Mouse (Mus musculus) midbrain, embryonic 11.5 days (tissue): Measurements from ENCODE around the gene Apeh. TPM values are rescaled to one million over a fixed set of nuclear protein-coding genes. Genes with fewer than 3 reads are reported as not detected.

Source experiments
- ATAC-seq: fragments of 200-750 bp; cut with Nextera tagmentation; 2 replicates; pipeline ENCODE4 v1.8.0; 2017; ENCODE audit warnings: moderate TSS enrichment, moderate library complexity; ENCODE audit not compliant: low FRiP score
- DNase-seq: peaks from one replicate; pipeline ENCODE4 v3.0.0; 2015; ENCODE audit warnings: low spot score; ENCODE audit errors: missing footprints
- H3K27ac ChIP-seq: fragments of 300-500 bp; sonication (generic); 2 replicates; pipeline ENCODE4 v1.5.1; 2014; ENCODE audit warnings: low read depth, low read length
- H3K27me3 ChIP-seq: fragments of 300-500 bp; sonication (generic); 2 replicates; pipeline ENCODE4 v1.6.1; 2014; ENCODE audit warnings: mild to moderate bottlenecking, low read length, moderate library complexity, mixed read lengths; ENCODE audit not compliant: control insufficient read depth, insufficient read depth
- H3K36me3 ChIP-seq: fragments of 300-500 bp; sonication (generic); 2 replicates; pipeline ENCODE4 v1.6.1; 2014; ENCODE audit warnings: mild to moderate bottlenecking, low read length, moderate library complexity, mixed read lengths; ENCODE audit not compliant: control insufficient read depth, insufficient read depth
- H3K4me1 ChIP-seq: fragments of 300-500 bp; sonication (generic); 2 replicates; pipeline ENCODE4 v1.6.1; 2014; ENCODE audit warnings: low read length; ENCODE audit not compliant: control insufficient read depth, insufficient read depth
- H3K4me2 ChIP-seq: fragments of 300-500 bp; sonication (generic); 2 replicates; pipeline ENCODE4 v1.6.1; 2014; ENCODE audit warnings: mild to moderate bottlenecking, moderate library complexity
- H3K4me3 ChIP-seq: fragments of 300-500 bp; sonication (generic); 2 replicates; pipeline ENCODE4 v1.5.1; 2014; ENCODE audit warnings: low read depth, low read length
- H3K9ac ChIP-seq: fragments of 300-500 bp; sonication (generic); 2 replicates; pipeline ENCODE4 v1.6.1; 2014; ENCODE audit warnings: low read length
- H3K9me3 ChIP-seq: fragments of 300-500 bp; sonication (generic); 2 replicates; pipeline ENCODE4 v1.6.1; 2016; ENCODE audit warnings: low read length; ENCODE audit not compliant: control insufficient read depth
- WGBS: fragments of 180-500 bp; shearing (Covaris S2); extraction: QIAGEN DNeasy Blood & Tissue Kit; methylation state at CpG from one replicate; pipeline ENCODE4 v1.1.7; 2014; 5-methylcytosine and 5-hydroxymethylcytosine counted together
- polyA plus RNA-seq: library from polyadenylated mRNA; unstranded; fragments of >200 nt; fragmentation: Nextera tagmentation; extraction: Ambion mirVana; gene quantifications from 2 replicates; pipeline ENCODE4 v1.2.1, GENCODE M21; 2014

Gene Apeh
- polyA plus RNA-seq = 53.0 and 67.3 TPM in 2 replicates

GRCm38 (mm10) chr9:108094184-108094941 is at the start of gene Apeh:
TSS of gene Apeh (minus strand) at chr9:108094606.
- under 1% methylated on average over 51 of the region's 52 CpGs for WGBS
- peak; percentile 99 for DNase-seq
- Histone ChIP-seq H3K36me3 (peaks cover 21% of the 10 kb centered on the region), H3K9ac (peak within 1 kb of the TSS; percentile 78), H3K4me1 (peaks cover 11% of the 10 kb centered on the region), H3K4me2 (peak within 1 kb of the TSS; percentile 89), H3K27me3 (no peaks in the 10 kb centered on the region), H3K27ac (peak within 1 kb of the TSS; percentile 36; the same call in 1 of the 2 replicates), H3K9me3 (no peaks in the 10 kb centered on the region), H3K4me3 (peak within 1 kb of the TSS; percentile 83)
- peak; percentile 96 for ATAC-seq

DNA sequence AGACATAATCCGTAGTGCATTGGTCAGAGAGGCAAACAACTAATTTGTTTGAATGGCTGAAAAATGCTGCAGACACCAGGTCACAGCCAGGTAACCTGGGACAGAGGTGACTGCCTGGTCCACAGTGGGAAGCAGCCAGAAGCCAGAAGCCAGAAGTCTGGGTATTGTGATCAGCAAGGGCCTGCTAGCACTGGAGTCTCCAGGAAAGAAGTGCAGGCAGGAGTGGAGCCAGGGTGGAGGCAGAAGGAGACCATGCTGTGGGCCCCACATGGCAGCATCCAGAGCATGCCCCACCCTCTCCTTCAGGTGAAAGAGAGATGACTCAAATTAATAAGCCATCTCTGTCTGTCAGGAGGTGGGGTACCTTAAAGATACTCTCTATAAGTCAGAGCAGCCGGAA is 49.1 kb upstream of the Apeh start:
- Histone ChIP-seq H3K4me3 (no peak overlapping the region), H3K9ac (no peak overlapping the region), H3K9me3 (no peaks in the 10 kb centered on the region), H3K4me2 (no peak overlapping the region), H3K27me3 (no peaks in the 10 kb centered on the region), H3K27ac (no peak overlapping the region), H3K36me3 (no peaks in the 10 kb centered on the region), H3K4me1 (no peaks in the 10 kb centered on the region)
- ATAC-seq = no peak
- 87% methylated on average over 2 of the region's 2 CpGs for whole genome bisulfite sequencing
- DNase-seq = no peak

- no peaks in the 10 kb centered on the region for H3K4me1 ChIP-seq
- no peak overlapping the region for H3K4me3 ChIP-seq
- ATAC-seq (no peak), DNase-seq (no peak)
- WGBS = 87% methylated on average over 10 of the region's 10 CpGs
- no peak overlapping the region for H3K4me2 ChIP-seq
- no peak overlapping the region for H3K27ac ChIP-seq
- no peaks in the 10 kb centered on the region for H3K9me3 ChIP-seq
- no peaks in the 10 kb centered on the region for H3K27me3 ChIP-seq
- H3K36me3 ChIP-seq = no peaks in the 10 kb centered on the region
- no peak overlapping the region for H3K9ac ChIP-seq
Observed at GRCm38 (mm10) chr9:108141387-108141786, 47.0 kb upstream of the Apeh start.

- ATAC-seq = no peak
- Histone ChIP-seq H3K4me2 (no peak overlapping the region), H3K4me3 (no peak overlapping the region), H3K36me3 (no peaks in the 10 kb centered on the region), H3K4me1 (no peaks in the 10 kb centered on the region), H3K27me3 (no peaks in the 10 kb centered on the region), H3K27ac (no peak overlapping the region), H3K9ac (no peak overlapping the region), H3K9me3 (no peaks in the 10 kb centered on the region)
- WGBS = 77% methylated on average over 7 of the region's 7 CpGs
- no peak for DNase-seq
Observed at GRCm38 (mm10) chr9:108139963-108140695, 45.7 kb upstream of the Apeh start.

GRCm38 (mm10) chr9:108139169-108139962 is 45.0 kb upstream of the Apeh start:
- Histone ChIP-seq H3K9ac (no peak overlapping the region), H3K27me3 (no peaks in the 10 kb centered on the region), H3K9me3 (no peaks in the 10 kb centered on the region), H3K4me3 (no peak overlapping the region), H3K4me2 (no peak overlapping the region), H3K4me1 (no peaks in the 10 kb centered on the region), H3K27ac (no peak overlapping the region), H3K36me3 (no peaks in the 10 kb centered on the region)
- no peak for ATAC-seq
- 88% methylated on average over 17 of the region's 17 CpGs for WGBS
- no peak for DNase-seq

- ATAC-seq = no peak
- 78% methylated on average over 6 of the region's 6 CpGs for WGBS
- Histone ChIP-seq H3K9me3 (no peaks in the 10 kb centered on the region), H3K4me1 (no peaks in the 10 kb centered on the region), H3K27me3 (no peaks in the 10 kb centered on the region), H3K9ac (no peak overlapping the region), H3K4me2 (no peak overlapping the region), H3K4me3 (no peak overlapping the region), H3K36me3 (no peaks in the 10 kb centered on the region), H3K27ac (no peak overlapping the region)
- no peak for DNase-seq
Observed at GRCm38 (mm10) chr9:108138118-108138517, 43.7 kb upstream of the Apeh start.

DNA sequence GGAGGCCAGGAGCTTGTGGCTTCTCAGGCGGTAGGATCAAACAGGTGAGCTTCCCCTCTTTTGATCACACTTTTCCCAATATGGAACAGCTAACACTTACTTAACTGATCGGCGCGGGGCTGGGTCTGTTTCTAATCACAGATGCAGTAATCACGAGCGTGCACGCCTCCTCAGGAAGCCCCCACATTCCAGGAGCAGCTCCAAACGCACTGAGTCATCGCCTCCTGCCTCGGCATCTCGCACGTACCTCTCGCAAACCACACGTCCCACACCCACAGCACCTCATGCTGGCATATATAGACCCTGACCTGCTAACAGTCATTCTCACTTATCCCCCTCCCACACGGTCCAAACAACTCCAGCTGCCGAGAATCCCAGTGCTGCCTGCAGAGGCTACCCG is 43.1 kb upstream of the Apeh start:
- WGBS = 77% methylated on average over 17 of the region's 17 CpGs

DNA sequence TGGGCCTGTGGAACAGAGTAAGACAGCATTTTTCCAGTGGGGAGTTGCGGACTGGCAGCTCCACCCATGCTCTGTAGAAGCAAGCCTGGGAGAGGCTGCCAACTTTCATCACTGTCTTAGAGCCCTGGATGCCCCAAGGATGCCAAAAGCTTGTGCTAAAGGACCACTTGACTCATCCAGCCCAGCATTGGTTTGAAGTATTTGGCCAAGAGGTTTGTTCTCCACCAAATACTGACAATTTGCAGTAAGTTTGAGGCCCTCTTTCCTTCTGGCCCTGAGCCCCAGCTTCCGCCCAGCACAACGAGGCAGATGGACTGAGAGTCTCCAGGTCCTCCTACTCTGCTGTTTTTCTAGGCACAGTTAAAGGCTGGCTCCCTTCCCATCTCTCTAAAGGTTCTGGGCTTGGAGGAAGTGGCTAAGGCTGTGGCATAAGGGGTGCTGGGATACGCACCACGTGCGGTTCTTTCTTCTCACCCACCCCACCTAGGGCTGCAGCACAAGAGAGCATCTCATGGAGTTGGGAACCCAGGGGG is 42.6 kb upstream of the Apeh start:
- Histone ChIP-seq H3K27ac (no peak overlapping the region), H3K27me3 (no peaks in the 10 kb centered on the region), H3K4me1 (no peaks in the 10 kb centered on the region), H3K4me3 (no peak overlapping the region), H3K36me3 (no peaks in the 10 kb centered on the region), H3K9me3 (no peaks in the 10 kb centered on the region), H3K4me2 (no peak overlapping the region), H3K9ac (no peak overlapping the region)
- ATAC-seq (no peak), DNase-seq (no peak)
- 89% methylated on average over 6 of the region's 6 CpGs for WGBS

More for the DNA sequence above, 43.1 kb upstream of the Apeh start:
- Histone ChIP-seq H3K4me2 (no peak overlapping the region), H3K4me1 (no peaks in the 10 kb centered on the region), H3K36me3 (no peaks in the 10 kb centered on the region), H3K9me3 (no peaks in the 10 kb centered on the region), H3K9ac (no peak overlapping the region), H3K27me3 (no peaks in the 10 kb centered on the region), H3K4me3 (no peak overlapping the region), H3K27ac (no peak overlapping the region)
- ATAC-seq (no peak), DNase-seq (no peak)
